Mouse (Mus musculus) brain, embryonic 14.5 days (tissue): Measurements from ENCODE around the gene Zbtb22.
A peak's percentile ranks its signal among the peaks of the same experiment; 100 is the strongest.

Experiments used
- CTCF ChIP-seq: fragments of 200-500 bp; IDR thresholded peaks from 2 replicates; pipeline ENCODE4 v1.5.1; 2012; ENCODE audit warnings: inconsistent platforms, mild to moderate bottlenecking, moderate library complexity, borderline replicate concordance; ENCODE audit not compliant: insufficient read depth, insufficient read length; ENCODE audit errors: extremely low read depth
- POLR2A ChIP-seq: fragments of 200-500 bp; IDR thresholded peaks from 2 replicates; pipeline ENCODE4 v1.6.1; 2012; ENCODE audit warnings: mild to moderate bottlenecking, inconsistent platforms, borderline replicate concordance; ENCODE audit not compliant: poor library complexity, insufficient read depth, insufficient read length, severe bottlenecking; ENCODE audit errors: extremely low read depth

DNA sequence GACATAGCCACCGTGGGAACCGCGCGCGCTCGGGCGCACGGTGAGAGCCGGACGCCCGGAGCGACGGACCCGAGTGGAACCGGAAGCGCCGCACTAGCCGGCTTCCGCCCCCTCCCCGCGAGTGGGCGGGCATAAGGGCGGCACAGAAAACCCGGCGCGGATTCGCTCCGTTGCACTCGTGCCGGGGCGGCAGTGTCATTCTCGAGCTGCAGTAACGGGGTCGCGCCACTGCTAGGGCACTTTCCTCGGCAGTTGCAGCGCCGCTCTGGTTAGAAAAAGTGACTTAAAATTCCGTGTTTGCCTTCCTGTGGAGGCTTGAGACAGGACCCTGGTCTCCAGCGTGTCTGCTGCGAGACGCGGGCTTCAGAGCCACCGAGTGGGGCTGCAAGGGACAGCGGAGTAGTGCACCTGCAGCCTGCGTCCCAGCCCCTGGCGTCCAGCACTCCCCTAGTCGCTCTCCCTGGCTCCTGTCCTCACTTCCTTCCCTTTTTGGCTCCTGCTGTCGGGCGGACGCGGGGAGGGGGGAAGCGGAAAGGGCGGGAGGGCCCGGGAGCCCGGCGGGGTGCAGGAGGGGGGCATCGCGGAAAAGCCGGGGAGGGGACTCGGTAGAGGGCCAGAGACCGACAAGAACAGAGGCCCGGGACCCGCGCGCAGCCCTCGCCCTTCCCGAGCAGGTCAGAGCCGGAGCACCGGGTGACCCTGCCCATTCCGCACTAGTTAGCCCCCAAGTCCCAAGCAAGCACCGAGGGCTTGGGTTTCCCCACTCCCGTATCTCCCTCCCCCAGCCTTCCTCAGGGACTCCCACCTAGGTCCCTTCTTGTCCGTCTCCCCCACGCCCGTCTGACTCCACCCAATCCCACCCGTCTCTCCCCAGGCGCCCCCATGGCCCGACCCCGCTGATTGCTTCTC, 13.9 kb downstream of the Zbtb22 start, which contains the start of gene Rgl2:
- peak; percentile 40; the same call in 1 of the 2 replicates for TF ChIP-seq CTCF
- TF ChIP-seq POLR2A: 0 out of 2 replicates have a peak, but pooled peaks have one; percentile 34
